ENCODE assay signal across 21 mouse cellular contexts in the genomic region with DNA sequence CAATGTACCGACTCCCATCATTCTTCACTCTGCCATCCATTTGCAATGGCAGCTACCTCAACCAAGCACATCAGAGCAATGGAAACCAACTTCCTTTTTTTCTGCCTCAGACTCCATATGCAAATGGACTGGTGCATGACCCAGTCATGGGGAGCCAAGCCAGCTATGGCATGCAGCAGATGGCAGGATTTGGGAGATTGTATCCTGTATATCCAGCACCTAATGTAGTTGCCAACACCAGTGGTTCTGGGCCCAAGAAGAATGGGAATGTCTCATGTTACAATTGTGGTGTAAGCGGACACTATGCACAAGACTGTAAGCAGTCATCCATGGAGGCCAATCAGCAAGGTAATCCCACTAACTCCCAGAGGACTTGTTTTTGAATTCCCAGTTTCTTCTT. TPM values are rescaled to one million over a fixed set of nuclear protein-coding genes. Genes with fewer than 3 reads are reported as not detected.
DNase-seq lines count a peak whose midpoint lies in the region; ATAC-seq and TF ChIP-seq lines count a peak whose summit lies in the region.
"Had no signal": no experiment of that assay in that cellular context is flagged by ENCODE, and none has a peak within 500 bp of the region (broad histone marks: within the 10 kb centered on the region; RNA-seq: fewer than 3 reads in every experiment).

No protein-coding gene starts in this region.

- no peaks in the 10 kb centered on the region for H3K79me2 ChIP-seq in CH12.LX (replicated peaks; ENCODE audit: control insufficient read depth, extremely low read depth, insufficient read depth, poor library complexity, severe bottlenecking)

- no peak overlapping the region for H3K4me3 ChIP-seq in kidney, embryonic 14.5 days (ENCODE audit: low read length)
- H3K4me3 ChIP-seq in CH12.LX (replicated peaks in 1 of 3; ENCODE audit: low read depth in 2 of 3, low read length in 2 of 3, poor library complexity in 1 of 3) = no peak overlapping the region
- H3K4me3 ChIP-seq in embryonic facial prominence, embryonic 14.5 days (ENCODE audit: low read depth, low read length) = no peak overlapping the region
- H3K4me3 ChIP-seq: erythroblast, embryonic 14.5 days; heart, embryonic 13.5 days; limb, embryonic 13.5 days; midbrain, embryonic 13.5 days had no signal

- peak; percentile 13; the same call in 1 of the 2 replicates for TF ChIP-seq EP300 in CH12.LX (IDR thresholded peaks at IDR 0.05; ENCODE audit: low read length)

- H3K4me1 ChIP-seq in kidney, embryonic 14.5 days (ENCODE audit: control insufficient read depth, insufficient read depth, low read length) = peaks cover 27% of the 10 kb centered on the region
- peaks cover 13 to 56% of the 10 kb centered on the region in 2 experiments for H3K4me1 ChIP-seq in CH12.LX (ENCODE audit: control insufficient read depth in 1 of 2, insufficient read depth in 2 of 2)
- H3K4me1 ChIP-seq in embryonic facial prominence, embryonic 14.5 days (ENCODE audit: control insufficient read depth, insufficient read depth, low read length) = no peaks in the 10 kb centered on the region
- H3K4me1 ChIP-seq: midbrain, embryonic 13.5 days had no signal

- peak overlapping the region; percentile 56; the same call in 1 of the 2 replicates for H3K27ac ChIP-seq in kidney, embryonic 14.5 days (ENCODE audit: low read depth, low read length)
- no peak overlapping the region for H3K27ac ChIP-seq in CH12.LX (ENCODE audit: insufficient read depth, low read depth)
- no peak overlapping the region for H3K27ac ChIP-seq in embryonic facial prominence, embryonic 14.5 days (replicated peaks; ENCODE audit: low read depth, low read length)
- H3K27ac ChIP-seq: heart, embryonic 13.5 days; hindbrain, postnatal 0 days; limb, embryonic 13.5 days; liver, embryonic 14.5 days; midbrain, embryonic 13.5 days had no signal

- no peak for TF ChIP-seq RAD21 in CH12.LX (IDR thresholded peaks at IDR 0.05; ENCODE audit: low read depth, low read length)

- H3K27me3 ChIP-seq in kidney, embryonic 14.5 days (ENCODE audit: control insufficient read depth, insufficient read depth, low read length) = no peaks in the 10 kb centered on the region
- no peaks in the 10 kb centered on the region for H3K27me3 ChIP-seq in CH12.LX (replicated peaks)
- H3K27me3 ChIP-seq in embryonic facial prominence, embryonic 14.5 days (replicated peaks; ENCODE audit: control insufficient read depth, insufficient read depth, low read length) = no peaks in the 10 kb centered on the region
- H3K27me3 ChIP-seq: heart, embryonic 13.5 days; limb, embryonic 13.5 days; midbrain, embryonic 13.5 days had no signal

- in situ Hi-C loops in CH12.LX (cut with MboI; ENCODE audit: low pct_ligation_motif_present, low pct_unique_long_range_greater_than_20kb, low sequenced_read_pairs) = no loop called here

- H3K9me3 ChIP-seq in kidney, embryonic 14.5 days (ENCODE audit: control insufficient read depth, low read length) = no peaks in the 10 kb centered on the region
- no peaks in the 10 kb centered on the region for H3K9me3 ChIP-seq in CH12.LX (replicated peaks; ENCODE audit: low read length)
- H3K9me3 ChIP-seq in embryonic facial prominence, embryonic 14.5 days (ENCODE audit: control insufficient read depth, low read length) = no peaks in the 10 kb centered on the region
- H3K9me3 ChIP-seq: heart, embryonic 13.5 days; limb, embryonic 13.5 days; midbrain, embryonic 13.5 days had no signal

- no peak for TF ChIP-seq CTCF in CH12.LX (conservative IDR thresholded peaks at IDR 0.05 in 1 of 2, IDR thresholded peaks at IDR 0.05 in 1 of 2; ENCODE audit: low read depth in 2 of 2, low read length in 2 of 2)

- ATAC-seq in kidney, embryonic 14.5 days (ENCODE audit: low FRiP score, low TSS enrichment) = peak; percentile 68
- ATAC-seq in embryonic facial prominence, embryonic 14.5 days (ENCODE audit: low read depth) = peak; percentile 80; the same call in 1 of the 2 replicates
- no peak for ATAC-seq in monocyte, adult 5-6 weeks (replicated peaks; ENCODE audit: insufficient number of reproducible peaks, low FRiP score, low TSS enrichment, poor library complexity, severe bottlenecking)
- ATAC-seq: forebrain, embryonic 14.5 days; hindbrain, postnatal 0 days; lung, postnatal 0 days; midbrain, embryonic 13.5 days had no signal

- no peak overlapping the region for H3K9ac ChIP-seq in kidney, embryonic 14.5 days (ENCODE audit: low read depth, low read length)
- H3K9ac ChIP-seq in CH12.LX (ENCODE audit: insufficient read depth, low read depth) = no peak overlapping the region
- H3K9ac ChIP-seq in embryonic facial prominence, embryonic 14.5 days (ENCODE audit: low read depth, low read length) = no peak overlapping the region
- H3K9ac ChIP-seq: heart, embryonic 13.5 days; limb, embryonic 13.5 days; liver, embryonic 14.5 days; midbrain, embryonic 13.5 days had no signal

- H3K4me2 ChIP-seq in kidney, embryonic 14.5 days (replicated peaks; ENCODE audit: low read depth, low read length) = no peak overlapping the region
- H3K4me2 ChIP-seq in CH12.LX (ENCODE audit: insufficient read depth, low read depth, poor library complexity, severe bottlenecking) = no peak overlapping the region
- no peak overlapping the region for H3K4me2 ChIP-seq in embryonic facial prominence, embryonic 14.5 days (ENCODE audit: low read depth, low read length)
- H3K4me2 ChIP-seq: heart, embryonic 13.5 days; limb, embryonic 13.5 days; midbrain, embryonic 13.5 days had no signal

- dilution Hi-C loops in CH12.LX (cut with MboI; ENCODE audit: extremely low pct_ligation_motif_present, extremely low pct_unique_long_range_greater_than_20kb, low sequenced_read_pairs) = no loop called here

- peaks cover 39% of the 10 kb centered on the region for H3K36me3 ChIP-seq in kidney, embryonic 14.5 days (ENCODE audit: control insufficient read depth, insufficient read depth, low read length)
- H3K36me3 ChIP-seq in CH12.LX (replicated peaks in 1 of 2; ENCODE audit: control insufficient read depth in 1 of 2, insufficient read depth in 1 of 2, low read length in 1 of 2) = peaks cover 37 to 82% of the 10 kb centered on the region in 2 experiments
- peaks cover 45% of the 10 kb centered on the region for H3K36me3 ChIP-seq in embryonic facial prominence, embryonic 14.5 days (ENCODE audit: control insufficient read depth, insufficient read depth, low read length)

- 69% methylated on average over 2 of the region's 2 CpGs for WGBS in kidney, embryonic 14.5 days
- WGBS in embryonic facial prominence, embryonic 14.5 days = 80% methylated on average over 2 of the region's 2 CpGs

- TF ChIP-seq POLR2A in CH12.LX (IDR thresholded peaks at IDR 0.05; ENCODE audit: low read depth, low read length) = no peak

- no peak for DNase-seq in kidney, adult 18-20 months
- peak; percentile 52 for DNase-seq in CH12.LX (ENCODE audit: extremely low read depth)
- peak; percentile 37 for DNase-seq in cerebellum, adult 9-10 months
- peak; percentile 62 for DNase-seq in embryonic facial prominence, embryonic 14.5 days (ENCODE audit: low spot score)
- no peak for DNase-seq in thymus, postnatal 0 days (ENCODE audit: low spot score)
- no peak for DNase-seq in retina, postnatal 1 day
- DNase-seq: adrenal gland, adult 2 months; heart, postnatal 36 days; kidney, adult 8-10 months; right cerebral cortex, postnatal 14 days; thymus, postnatal 36 days had no signal

TF ChIP-seq in CH12.LX, 34 proteins besides CTCF, POLR2A, EP300 and RAD21:
- no peak for TF ChIP-seq ZC3H11A (IDR thresholded peaks at IDR 0.05; ENCODE audit: low read depth, low read length)
- no peak for TF ChIP-seq NELFE (IDR thresholded peaks at IDR 0.05; ENCODE audit: low read depth, low read length)
- TF ChIP-seq MYC (IDR thresholded peaks at IDR 0.05; ENCODE audit: low read depth, low read length) = no peak
- TF ChIP-seq TBP (conservative IDR thresholded peaks at IDR 0.05; ENCODE audit: low read depth, low read length) = no peak

RNA-seq across cellular contexts. Expression of a gene that starts 40.7 kb away (rescaled TPM):
- 3.3 and 5.0 TPM in 2 replicates for polyA plus RNA-seq in kidney, embryonic 14.5 days (2014; fragmentation: Nextera tagmentation; extraction: Ambion mirVana)
- total RNA-seq in CH12.LX (2012; rRNA removed) (7.8 TPM in 2 replicates), CH12.LX (2014; rRNA removed) (6.7 and 6.8 TPM in 2 replicates)
- polyA plus RNA-seq in CH12.LX (2012; ENCODE audit: insufficient read length, low read depth) = 10.5 and 12.6 TPM in 2 replicates
- polyA plus RNA-seq in embryonic facial prominence, embryonic 14.5 days (2014; fragmentation: Nextera tagmentation; extraction: Ambion mirVana) = 2.8 TPM in 2 replicates
- total RNA-seq in monocyte, adult 5-6 weeks (2017) = 40.5 to 52.4 TPM (median 42.4 TPM) in 3 replicates
- 3.7 and 5.3 TPM in 2 replicates for polyA plus RNA-seq in thymus, postnatal 0 days (2015; fragmentation: Nextera tagmentation; extraction: Ambion mirVana)

Comparison
In these comparisons a context has a peak if more than half of its experiments do, and no peak if none do; other contexts are left out.
1. DNase-seq: peak in CH12.LX (single experiment), cerebellum, adult 9-10 months (single experiment) and embryonic facial prominence, embryonic 14.5 days (single experiment); none in kidney, adult 18-20 months (single experiment), thymus, postnatal 0 days (single experiment) and retina, postnatal 1 day (single experiment).